9 mouse cellular contexts compared by ENCODE assay signal in genomic region chr2:53007142-53007541, GRCm38 (mm10).
DNase-seq lines count a peak whose midpoint lies in the region; TF ChIP-seq lines count a peak whose summit lies in the region.
"Had no signal": no experiment of that assay in that cellular context is flagged by ENCODE, and none has a peak within 500 bp of the region (broad histone marks: within the 10 kb centered on the region; RNA-seq: fewer than 3 reads in every experiment).

No protein-coding gene starts in this region.

- peak; percentile 29 to 50 for DNase-seq in right cerebral cortex, adult 2 months (ENCODE audit: low spot score in 2 of 2)
- no peak for DNase-seq in right cerebral cortex, postnatal 25 days
- DNase-seq in cerebellum, adult 11-12 months: peak; percentile 59
- DNase-seq in gastrocnemius, adult 2 months: peak; percentile 76
- peak; percentile 88 for DNase-seq in kidney, adult 2 months
- DNase-seq in liver, adult 2 months (ENCODE audit: extremely low read depth, low read depth, low spot score): no peak
- peak; percentile 37 for DNase-seq in ovary, postnatal 14 days (ENCODE audit: low spot score)
- DNase-seq in c-Kit-positive CD71-positive TER-119-positive erythroid progenitor cells, embryonic 14.5 days (ENCODE audit: low spot score): no peak

- WGBS in kidney, adult 2 months: 39% methylated on average over 5 of the region's 5 CpGs
- 19% methylated on average over 5 of the region's 5 CpGs for WGBS in liver, adult 2 months

- H3K27me3 ChIP-seq in kidney, adult 2 months (replicated peaks; ENCODE audit: control insufficient read depth, insufficient read depth, low read length): no peaks in the 10 kb centered on the region
- no peaks in the 10 kb centered on the region for H3K27me3 ChIP-seq in liver, adult 2 months (ENCODE audit: control insufficient read depth, insufficient read depth, low read length)
- H3K27me3 ChIP-seq: embryonic facial prominence, embryonic 13.5 days had no signal

- no peaks in the 10 kb centered on the region for H3K36me3 ChIP-seq in kidney, adult 2 months (ENCODE audit: control insufficient read depth, insufficient read depth, low read length)
- no peaks in the 10 kb centered on the region for H3K36me3 ChIP-seq in liver, adult 2 months (ENCODE audit: control insufficient read depth, insufficient read depth, low read length)
- H3K36me3 ChIP-seq: embryonic facial prominence, embryonic 13.5 days had no signal

- no peak overlapping the region for H3K4me3 ChIP-seq in gastrocnemius, adult 2 months
- H3K4me3 ChIP-seq in kidney, adult 2 months (ENCODE audit: insufficient read depth, low read depth, low read length): no peak overlapping the region
- H3K4me3 ChIP-seq in liver, adult 2 months (ENCODE audit: insufficient read depth, low read depth, low read length): no peak overlapping the region
- H3K4me3 ChIP-seq: embryonic facial prominence, embryonic 13.5 days had no signal

- TF ChIP-seq CTCF in gastrocnemius, adult 2 months (IDR thresholded peaks at IDR 0.05): peak; percentile 87
- TF ChIP-seq CTCF in kidney, adult 2 months (conservative IDR thresholded peaks at IDR 0.05; ENCODE audit: insufficient read depth, insufficient read length, low read depth, low read length): peak; percentile 75
- TF ChIP-seq CTCF in liver, adult 2 months (IDR thresholded peaks at IDR 0.05; ENCODE audit: low read depth, low read length): peak; percentile 90

- peaks cover 5% of the 10 kb centered on the region; the same call in 1 of the 2 replicates for H3K79me2 ChIP-seq in liver, adult 2 months (ENCODE audit: control insufficient read depth, insufficient read depth, low read length)

- intact Hi-C loops in gastrocnemius, adult 2 months (cut with DNase I): loop anchor here (5.0 to 10.0 kb wide), 2 partner anchors 75 to 242 kb away; no protein-coding TSS in a partner anchor

- TF ChIP-seq POLR2A in kidney, adult 2 months (IDR thresholded peaks at IDR 0.05; ENCODE audit: low read depth, low read length): no peak
- no peak for TF ChIP-seq POLR2A in liver, adult 2 months (IDR thresholded peaks at IDR 0.05; ENCODE audit: extremely low read depth, insufficient read depth, low read length)

- peaks cover 3% of the 10 kb centered on the region; the same call in 1 of the 2 replicates for H3K4me1 ChIP-seq in kidney, adult 2 months (ENCODE audit: control insufficient read depth, insufficient read depth, low read length)
- no peaks in the 10 kb centered on the region for H3K4me1 ChIP-seq in liver, adult 2 months (ENCODE audit: control insufficient read depth, insufficient read depth, low read length)

- no peak overlapping the region for H3K27ac ChIP-seq in gastrocnemius, adult 2 months
- H3K27ac ChIP-seq in kidney, adult 2 months (ENCODE audit: insufficient read depth, low read depth, low read length): no peak overlapping the region
- no peak overlapping the region for H3K27ac ChIP-seq in liver, adult 2 months (replicated peaks; ENCODE audit: insufficient read depth, low read depth, low read length)
- H3K27ac ChIP-seq: embryonic facial prominence, embryonic 13.5 days had no signal

- no peak overlapping the region for H3K9ac ChIP-seq in liver, adult 2 months (ENCODE audit: low read depth, low read length)
- H3K9ac ChIP-seq: embryonic facial prominence, embryonic 13.5 days had no signal

Comparison
In these comparisons a context has a peak if more than half of its experiments do, and no peak if none do; other contexts are left out.
1. DNase-seq: peak in right cerebral cortex, adult 2 months (2 of 2), cerebellum, adult 11-12 months (single experiment), gastrocnemius, adult 2 months (single experiment), kidney, adult 2 months (single experiment) and ovary, postnatal 14 days (single experiment); none in right cerebral cortex, postnatal 25 days (single experiment), liver, adult 2 months (single experiment) and c-Kit-positive CD71-positive TER-119-positive erythroid progenitor cells, embryonic 14.5 days (single experiment).
2. Peak in every context shown above with its lines, with median percentiles within 50 percentile points of each other: CTCF ChIP-seq.